Mouse (Mus musculus) CH12.LX (cell line): ENCODE data around the gene Eif3c. TPM values are rescaled to one million over a fixed set of nuclear protein-coding genes. Genes with fewer than 3 reads are reported as not detected.
A peak's percentile ranks its signal among the peaks of the same experiment; 100 is the strongest.

Experiments used
- DNase-seq: peaks from one replicate; pipeline ENCODE4 v3.0.0-alpha.2; 2013; ENCODE audit errors: extremely low read depth
- H3K27ac ChIP-seq: 2 replicates; pipeline ENCODE4 v1.5.1; 2012; ENCODE audit warnings: low read depth, mild to moderate bottlenecking, control low read depth, moderate library complexity; ENCODE audit not compliant: insufficient read depth
- H3K27me3 ChIP-seq: replicated peaks from 2 replicates; pipeline ENCODE3; 2012; ENCODE audit warnings: inconsistent platforms
- H3K36me3 ChIP-seq, 2 experiments: replicated peaks in 1 of 2; 2 replicates each; pipeline versions ENCODE3 to v1.6.1; 2012; ENCODE audit warnings: inconsistent platforms in 1 of 2, low read length in 1 of 2, mild to moderate bottlenecking in 1 of 2, mixed read lengths in 1 of 2, moderate library complexity in 1 of 2; ENCODE audit not compliant: control insufficient read depth in 1 of 2, insufficient read depth in 1 of 2
- H3K4me1 ChIP-seq, 2 experiments: 2 replicates each; pipeline ENCODE4 v1.6.1; 2012; ENCODE audit warnings: inconsistent platforms in 1 of 2, moderate library complexity in 1 of 2; ENCODE audit not compliant: insufficient read depth in 2 of 2, control insufficient read depth in 1 of 2
- H3K4me2 ChIP-seq: 2 replicates; pipeline ENCODE4 v1.6.1; 2012; ENCODE audit warnings: low read depth, mild to moderate bottlenecking, control low read depth; ENCODE audit not compliant: poor library complexity, insufficient read depth, severe bottlenecking
- H3K4me3 ChIP-seq, 3 experiments: fragments of 150-350 bp in 1 of 3; sonication (generic) in 1 of 3; replicated peaks in 1 of 3; 2 replicates each; pipeline versions ENCODE3 to v1.5.1; 2011 to 2012; ENCODE audit warnings: low read depth in 2 of 3, low read length in 2 of 3, mild to moderate bottlenecking in 2 of 3, moderate library complexity in 2 of 3, control low read depth in 1 of 3, improper control_type of control experiment in 1 of 3, inconsistent platforms in 1 of 3, mixed read lengths in 1 of 3; ENCODE audit not compliant: poor library complexity in 1 of 3
- H3K79me2 ChIP-seq: replicated peaks from 2 replicates; pipeline ENCODE4 v1.6.1; 2012; ENCODE audit warnings: mild to moderate bottlenecking, moderate library complexity; ENCODE audit not compliant: control insufficient read depth, poor library complexity, insufficient read depth, severe bottlenecking; ENCODE audit errors: extremely low read depth
- H3K9ac ChIP-seq: 2 replicates; pipeline ENCODE4 v1.6.1; 2012; ENCODE audit warnings: low read depth, mild to moderate bottlenecking, control low read depth, moderate library complexity; ENCODE audit not compliant: insufficient read depth
- H3K9me3 ChIP-seq: replicated peaks from 2 replicates; pipeline ENCODE3; 2012; ENCODE audit warnings: low read length, inconsistent platforms, mixed read lengths
- BHLHE40 ChIP-seq: IDR thresholded peaks from 2 replicates; pipeline ENCODE4 v1.6.1; 2011; ENCODE audit warnings: mild to moderate bottlenecking, low read depth, low read length, improper control_type of control experiment
- CHD2 ChIP-seq: IDR thresholded peaks from 2 replicates; pipeline ENCODE4 v1.6.1; 2011; ENCODE audit warnings: low read length, improper control_type of control experiment
- CTCF ChIP-seq, 2 experiments: IDR thresholded peaks in 1 of 2; conservative IDR thresholded peaks in 1 of 2; 2 replicates each; pipeline ENCODE4 v1.5.1; 2011 to 2012; ENCODE audit warnings: low read depth in 2 of 2, low read length in 2 of 2, improper control_type of control experiment in 1 of 2, inconsistent platforms in 1 of 2, mild to moderate bottlenecking in 1 of 2, moderate library complexity in 1 of 2
- E2F4 ChIP-seq: IDR thresholded peaks from 2 replicates; pipeline ENCODE4 v1.6.1; 2011; ENCODE audit warnings: low read depth, low read length, improper control_type of control experiment; ENCODE audit not compliant: insufficient replicate concordance
- ELF1 ChIP-seq: IDR thresholded peaks from 2 replicates; pipeline ENCODE4 v1.6.1; 2014; ENCODE audit warnings: low read depth, mild to moderate bottlenecking, inconsistent platforms, low read length, improper control_type of control experiment
- EP300 ChIP-seq: IDR thresholded peaks from 2 replicates; pipeline ENCODE4 v1.6.1; 2011; ENCODE audit warnings: low read length, improper control_type of control experiment
- ETS1 ChIP-seq: conservative IDR thresholded peaks from 2 replicates; pipeline ENCODE4 v1.6.1; 2012; ENCODE audit warnings: low read depth, mild to moderate bottlenecking, inconsistent platforms, low read length, improper control_type of control experiment, moderate library complexity
- HCFC1 ChIP-seq: IDR thresholded peaks from 2 replicates; pipeline ENCODE4 v1.6.1; 2012; ENCODE audit warnings: low read depth, mild to moderate bottlenecking, inconsistent platforms, low read length, improper control_type of control experiment
- IRF4 ChIP-seq: IDR thresholded peaks from 2 replicates; pipeline ENCODE4 v1.6.1; 2014; ENCODE audit warnings: low read depth, mild to moderate bottlenecking, inconsistent platforms, low read length, improper control_type of control experiment
- JUND ChIP-seq: conservative IDR thresholded peaks from 2 replicates; pipeline ENCODE4 v1.6.1; 2011; ENCODE audit warnings: low read depth, low read length, improper control_type of control experiment
- KAT2A ChIP-seq: IDR thresholded peaks from 2 replicates; pipeline ENCODE4 v1.6.1; 2012; ENCODE audit warnings: low read length, improper control_type of control experiment, inconsistent platforms; ENCODE audit not compliant: insufficient replicate concordance
- MAZ ChIP-seq: IDR thresholded peaks from 2 replicates; pipeline ENCODE4 v1.6.1; 2012; ENCODE audit warnings: low read depth, mild to moderate bottlenecking, inconsistent platforms, low read length, improper control_type of control experiment, moderate library complexity
- MEF2A ChIP-seq: IDR thresholded peaks from 2 replicates; pipeline ENCODE4 v1.6.1; 2014; ENCODE audit warnings: low read depth, mild to moderate bottlenecking, inconsistent platforms, low read length, improper control_type of control experiment, borderline replicate concordance
- MYC ChIP-seq: IDR thresholded peaks from 2 replicates; pipeline ENCODE4 v1.6.1; 2011; ENCODE audit warnings: low read depth, mild to moderate bottlenecking, improper control_type of control experiment, low read length
- NELFE ChIP-seq: IDR thresholded peaks from 2 replicates; pipeline ENCODE4 v1.6.1; 2011; ENCODE audit warnings: low read depth, low read length, improper control_type of control experiment
- NRF1 ChIP-seq: IDR thresholded peaks from 2 replicates; pipeline ENCODE4 v1.6.1; 2014; ENCODE audit warnings: low read depth, mild to moderate bottlenecking, inconsistent platforms, low read length, improper control_type of control experiment, moderate library complexity
- POLR2A ChIP-seq: IDR thresholded peaks from 2 replicates; pipeline ENCODE4 v1.6.1; 2011; ENCODE audit warnings: low read depth, mild to moderate bottlenecking, improper control_type of control experiment, low read length
- RAD21 ChIP-seq: IDR thresholded peaks from 2 replicates; pipeline ENCODE4 v1.6.1; 2011; ENCODE audit warnings: low read depth, mild to moderate bottlenecking, low read length, improper control_type of control experiment, moderate library complexity
- RCOR1 ChIP-seq: conservative IDR thresholded peaks from 2 replicates; pipeline ENCODE4 v1.6.1; 2012; ENCODE audit warnings: low read depth, mild to moderate bottlenecking, inconsistent platforms, low read length, improper control_type of control experiment
- SMC3 ChIP-seq: IDR thresholded peaks from 2 replicates; pipeline ENCODE4 v1.6.1; 2011; ENCODE audit warnings: low read depth, low read length, improper control_type of control experiment
- TCF12 ChIP-seq: IDR thresholded peaks from 2 replicates; pipeline ENCODE4 v1.6.1; 2014; ENCODE audit warnings: low read depth, mild to moderate bottlenecking, inconsistent platforms, low read length, improper control_type of control experiment
- USF1 ChIP-seq: IDR thresholded peaks from 2 replicates; pipeline ENCODE4 v1.6.1; 2014; ENCODE audit warnings: low read depth, mild to moderate bottlenecking, inconsistent platforms, low read length, improper control_type of control experiment
- USF2 ChIP-seq: conservative IDR thresholded peaks from 2 replicates; pipeline ENCODE4 v1.6.1; 2011; ENCODE audit warnings: low read depth, low read length, improper control_type of control experiment
- ZC3H11A ChIP-seq: IDR thresholded peaks from 2 replicates; pipeline ENCODE4 v1.6.1; 2012; ENCODE audit warnings: low read depth, mild to moderate bottlenecking, inconsistent platforms, low read length, improper control_type of control experiment
- dilution Hi-C: fragments of 300-500 bp; cut with MboI; formaldehyde crosslinking; loops from 2 replicates; pipeline ENCODE4 v1.14.3; 2020; ENCODE audit warnings: low sequenced_read_pairs; ENCODE audit not compliant: extremely low pct_unique_long_range_greater_than_20kb, extremely low pct_ligation_motif_present
- in situ Hi-C: fragments of 300-500 bp; cut with MboI; formaldehyde crosslinking; loops from 3 replicates; pipeline ENCODE4 v1.14.3; 2019; ENCODE audit warnings: low sequenced_read_pairs, low pct_ligation_motif_present, low pct_unique_long_range_greater_than_20kb, mixed read lengths
- polyA plus RNA-seq: library from polyadenylated mRNA; unstranded; fragments of >175 nt; gene quantifications from 2 replicates; pipeline ENCODE4 v1.2.1, GENCODE M21; 2012; ENCODE audit warnings: low read depth; ENCODE audit not compliant: insufficient read length
- total RNA-seq, 2 experiments: library from RNA; depleted of rRNA; stranded (reverse); fragments of 300-350 nt in 1 of 2; fragments of >200 nt in 1 of 2; gene quantifications; 2 replicates each; pipeline ENCODE4 v1.2.3; 2012 to 2014

Eif3c gene
- total and polyA plus RNA-seq, 3 experiments = 202 to 348 (median 276) TPM

GRCm38 (mm10) chr7:126601896-126602295 is 35.7 kb upstream of the Eif3c start:
- Histone ChIP-seq H3K4me1 (peaks cover 22 to 37% of the 10 kb centered on the region in 2 experiments), H3K9me3 (no peaks in the 10 kb centered on the region), H3K27me3 (no peaks in the 10 kb centered on the region), H3K9ac (no peak overlapping the region), H3K27ac (no peak overlapping the region), H3K4me3 (no peak overlapping the region), H3K36me3 (no peaks in the 10 kb centered on the region), H3K4me2 (no peak overlapping the region), H3K79me2 (no peaks in the 10 kb centered on the region)
- dilution Hi-C loops (no loop called here), in situ Hi-C loops (no loop called here)
- TF ChIP-seq BHLHE40 (0 out of 2 replicates have a peak, but pooled peaks have one; percentile 14), IRF4 (peak; percentile 61; the same call in 1 of the 2 replicates), MEF2A (peak; percentile 56; the same call in 1 of the 2 replicates), TCF12 (0 out of 2 replicates have a peak, but pooled peaks have one; percentile 32), USF1 (no peak), JUND (no peak), EP300 (peak; percentile 68), E2F4 (no peak), CHD2 (no peak), ELF1 (no peak)
- no peak for DNase-seq

- no peaks in the 10 kb centered on the region for H3K9me3 ChIP-seq
- in situ Hi-C loops = no loop called here
- H3K27me3 ChIP-seq = peaks cover 2% of the 10 kb centered on the region
- H3K27ac ChIP-seq = no peak overlapping the region
- H3K4me3 ChIP-seq = no peak overlapping the region
- no peaks in the 10 kb centered on the region for H3K79me2 ChIP-seq
- DNase-seq = no peak
- no peak overlapping the region for H3K9ac ChIP-seq
- peaks cover 40 to 59% of the 10 kb centered on the region in 2 experiments for H3K4me1 ChIP-seq
- H3K4me2 ChIP-seq = no peak overlapping the region
- TF ChIP-seq CHD2 = no peak
- no peaks in the 10 kb centered on the region for H3K36me3 ChIP-seq
- dilution Hi-C loops = no loop called here
Measured at GRCm38 (mm10) chr7:126598919-126599318, 32.7 kb upstream of the Eif3c start.

- in situ Hi-C loops (no loop called here), dilution Hi-C loops (no loop called here)
- Histone ChIP-seq H3K27me3 (peaks cover 5% of the 10 kb centered on the region), H3K4me3 (peak overlapping the region in 1 of 3 experiments; percentile 16), H3K36me3 (no peaks in the 10 kb centered on the region), H3K27ac (no peak overlapping the region), H3K4me1 (peaks cover 29 to 35% of the 10 kb centered on the region in 2 experiments), H3K4me2 (no peak overlapping the region), H3K9ac (no peak overlapping the region), H3K9me3 (no peaks in the 10 kb centered on the region), H3K79me2 (no peaks in the 10 kb centered on the region)
- no peak for DNase-seq
- TF ChIP-seq POLR2A = no peak
- TF ChIP-seq ZC3H11A = no peak
- TF ChIP-seq NELFE = no peak
- no peak for TF ChIP-seq USF2
- TF ChIP-seq CHD2 = no peak
- no peak for TF ChIP-seq SMC3
- TF ChIP-seq NRF1 = no peak
- no peak for TF ChIP-seq RCOR1
- no peak for TF ChIP-seq RAD21
- no peak for TF ChIP-seq MYC
- no peak for TF ChIP-seq JUND
- no peak for TF ChIP-seq BHLHE40
- no peak for TF ChIP-seq MAZ
- TF ChIP-seq KAT2A = no peak
- no peak for TF ChIP-seq HCFC1
- no peak for TF ChIP-seq CTCF (conservative IDR thresholded peaks at IDR 0.05 in 1 of 2, IDR thresholded peaks at IDR 0.05 in 1 of 2; ENCODE audit: low read depth in 2 of 2, low read length in 2 of 2)
- no peak for TF ChIP-seq ETS1
- TF ChIP-seq E2F4 = no peak
Measured at GRCm38 (mm10) chr7:126596414-126596813, 30.2 kb upstream of the Eif3c start.
